Mouse (Mus musculus) natural killer cell, adult 2 months (primary cell): ENCODE measurements around the gene Dtx3.
"Not testable (repeated sequence)": the region's sequence is repeated elsewhere in the genome, so short reads cannot be mapped to it uniquely, and the experiment has no call there.

Experiments
- DNase-seq, 2 experiments: peaks; one replicate each; pipeline ENCODE4 v3.0.0; 2022; ENCODE audit warnings: low spot score in 2 of 2

Dtx3 gene

GRCm38 (mm10) chr10:127205373-127205772, 9.8 kb upstream of the Dtx3 start:
- DNase-seq = no peak

GRCm38 (mm10) chr10:127204589-127204988, 9.1 kb upstream of the Dtx3 start:
- no peak for DNase-seq

- no peak for DNase-seq
Measured at GRCm38 (mm10) chr10:127203106-127203505, 7.6 kb upstream of the Dtx3 start.

GRCm38 (mm10) chr10:127200279-127200678, 4.8 kb upstream of the Dtx3 start:
- DNase-seq = no peak

- DNase-seq = no peak
Measured at GRCm38 (mm10) chr10:127199474-127199873, 3.9 kb upstream of the Dtx3 start.

- no peak for DNase-seq
Measured at GRCm38 (mm10) chr10:127199068-127199467, 3.5 kb upstream of the Dtx3 start.

- DNase-seq = no peak
Measured at GRCm38 (mm10) chr10:127198492-127198891, 3.0 kb upstream of the Dtx3 start.

GRCm38 (mm10) chr10:127197505-127198110, 2.1 kb upstream of the Dtx3 start:
- no peak for DNase-seq

GRCm38 (mm10) chr10:127197104-127197503, 1.6 kb upstream of the Dtx3 start:
- no peak for DNase-seq

GRCm38 (mm10) chr10:127196392-127196791, 864 bp upstream of the Dtx3 start:
- no peak for DNase-seq

GRCm38 (mm10) chr10:127194428-127195327, 850 bp downstream of the Dtx3 start:
- no peak for DNase-seq

- DNase-seq = no peak
Measured at GRCm38 (mm10) chr10:127193011-127193410, 2.5 kb downstream of the Dtx3 start.

GRCm38 (mm10) chr10:127192057-127192328, 3.5 kb downstream of the Dtx3 start:
- DNase-seq = not testable (repeated sequence)

GRCm38 (mm10) chr10:127191191-127192056, 4.1 kb downstream of the Dtx3 start:
- DNase-seq = no peak

GRCm38 (mm10) chr10:127190398-127191190, 4.9 kb downstream of the Dtx3 start:
- DNase-seq = no peak

GRCm38 (mm10) chr10:127189651-127190381, 5.7 kb downstream of the Dtx3 start, which contains the start of gene Arhgef25:
Gene Arhgef25 (minus strand): TSS chr10:127190083.
- no peak for DNase-seq

- DNase-seq = no peak
Measured at GRCm38 (mm10) chr10:127189116-127189650, 6.3 kb downstream of the Dtx3 start.

- no peak for DNase-seq
Measured at GRCm38 (mm10) chr10:127188465-127189115, 6.9 kb downstream of the Dtx3 start.

GRCm38 (mm10) chr10:127188079-127188453, 7.5 kb downstream of the Dtx3 start:
- DNase-seq = no peak
